Mouse (Mus musculus) spleen, adult 18-20 months (tissue): ENCODE results near the gene Knop1.

Source experiments
- DNase-seq, 2 experiments: peaks; one replicate each; pipeline ENCODE4 v3.0.0; 2022; ENCODE audit warnings: mixed read lengths in 2 of 2

Gene Knop1

DNA sequence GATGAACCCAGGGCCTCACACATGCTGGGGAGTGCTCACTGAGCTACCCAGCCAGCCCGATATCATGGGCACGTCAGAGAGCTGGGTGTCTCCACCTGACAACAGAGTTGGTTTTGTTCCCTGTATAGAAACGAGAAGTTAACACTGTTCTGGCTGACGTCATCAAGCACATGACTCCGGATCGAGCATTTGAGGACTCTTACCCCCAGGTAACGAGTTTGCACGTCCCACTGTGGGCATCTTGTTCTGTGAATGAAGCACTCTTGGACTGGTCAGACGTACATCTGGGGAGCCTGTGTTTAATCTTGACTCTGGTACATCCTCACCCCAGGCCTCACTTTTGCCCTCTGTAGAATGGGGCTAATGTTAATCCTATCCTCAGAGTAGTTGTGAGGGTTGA lies 59.2 kb downstream of the Knop1 start:
- no peak for DNase-seq

DNA sequence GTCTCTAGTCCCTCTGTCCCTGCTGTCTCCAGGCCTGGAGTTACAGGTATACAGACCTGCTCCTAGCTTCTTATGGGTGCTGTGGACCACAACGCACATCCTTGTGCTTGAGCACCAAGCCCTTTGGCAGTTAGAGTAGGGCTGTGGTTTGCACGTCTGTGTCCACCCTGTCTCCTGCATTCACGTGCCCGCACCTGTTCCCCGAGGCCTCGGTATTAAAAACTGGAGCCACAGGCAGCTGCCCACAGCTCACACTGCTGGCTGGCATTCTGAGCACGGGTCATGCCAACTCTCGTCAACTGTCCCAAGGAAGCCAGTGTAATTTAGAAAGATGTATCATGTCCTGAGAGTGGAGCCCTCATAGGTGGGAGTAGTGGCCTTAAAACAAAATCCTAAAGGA lies 60.3 kb downstream of the Knop1 start:
- DNase-seq, result no peak

DNA sequence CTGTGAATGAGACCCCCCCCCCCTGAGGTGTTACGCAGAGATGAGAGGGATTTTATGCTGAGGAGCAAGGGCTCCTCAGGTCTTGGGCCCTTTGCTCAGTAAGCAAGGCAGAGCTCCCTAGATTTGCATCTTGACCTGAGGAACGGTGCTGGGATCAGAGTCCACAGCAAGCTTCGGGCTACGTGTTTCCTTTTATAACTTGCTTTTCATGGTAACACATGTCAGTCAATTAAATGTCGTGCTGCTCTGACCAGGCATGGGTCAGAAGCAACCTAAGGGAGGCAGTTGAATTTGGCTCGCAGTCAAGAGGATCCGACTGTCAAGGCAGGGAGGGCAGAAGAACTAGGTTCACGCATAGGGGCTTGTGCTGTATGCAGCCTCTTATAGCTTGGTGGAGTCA lies 62.2 kb downstream of the Knop1 start:
- no peak for DNase-seq
